Mouse (Mus musculus): Measurements from ENCODE around the gene Adam11.

GRCm38 (mm10) chr11:102742843-102743242 lies 18.4 kb upstream of the Adam11 start:
- TF ChIP-seq CTCF (IDR thresholded peaks at IDR 0.05; ENCODE audit: low read depth) (no peak), EP300 (IDR thresholded peaks at IDR 0.05; ENCODE audit: low read depth) (no peak)
